Mouse (Mus musculus) spleen, adult 2 months (tissue): Measurements from ENCODE around the gene Nxn. TPM values are rescaled to one million over a fixed set of nuclear protein-coding genes. Genes with fewer than 3 reads are reported as not detected.

Experiments
- DNase-seq, 2 experiments: peaks; one replicate each; pipeline versions ENCODE4 v3.0.0 to v3.0.0-alpha.2; 2012 to 2021; ENCODE audit warnings: low spot score in 2 of 2, low read depth in 1 of 2
- H3K27ac ChIP-seq: fragments of 200-500 bp; 2 replicates; pipeline ENCODE4 v1.5.1; 2012; ENCODE audit warnings: low read length, inconsistent platforms; ENCODE audit not compliant: insufficient read depth
- H3K27me3 ChIP-seq: fragments of 200-500 bp; 2 replicates; pipeline ENCODE4 v1.6.1; 2012; ENCODE audit warnings: mild to moderate bottlenecking, moderate library complexity, low read length, inconsistent platforms; ENCODE audit not compliant: control insufficient read depth, insufficient read depth
- H3K36me3 ChIP-seq: fragments of 200-500 bp; 2 replicates; pipeline ENCODE4 v1.6.1; 2012; ENCODE audit warnings: mild to moderate bottlenecking, low read length, inconsistent platforms; ENCODE audit not compliant: control insufficient read depth, insufficient read depth
- H3K4me1 ChIP-seq: fragments of 200-500 bp; 2 replicates; pipeline ENCODE4 v1.6.1; 2011; ENCODE audit warnings: inconsistent platforms; ENCODE audit not compliant: control insufficient read depth, insufficient read depth, insufficient read length
- H3K4me3 ChIP-seq: fragments of 200-500 bp; 2 replicates; pipeline ENCODE4 v1.5.1; 2011; ENCODE audit warnings: mild to moderate bottlenecking, inconsistent platforms; ENCODE audit not compliant: insufficient read depth, insufficient read length; ENCODE audit errors: extremely low read depth
- CTCF ChIP-seq: fragments of 200-500 bp; IDR thresholded peaks from 2 replicates; pipeline ENCODE4 v1.5.1; 2011; ENCODE audit warnings: mild to moderate bottlenecking, inconsistent platforms; ENCODE audit not compliant: insufficient read depth, insufficient read length, insufficient replicate concordance; ENCODE audit errors: extremely low read depth
- POLR2A ChIP-seq: fragments of 200-500 bp; IDR thresholded peaks from 2 replicates; pipeline ENCODE4 v1.6.1; 2011; ENCODE audit warnings: low read depth, low read length, inconsistent platforms
- WGBS: fragments of 180-500 bp; shearing (Covaris S2); methylation state at CpG from one replicate; pipeline ENCODE4 v1.1.7; 2018; 5-methylcytosine and 5-hydroxymethylcytosine counted together
- polyA plus RNA-seq: library from polyadenylated mRNA; depleted of rRNA; stranded (reverse); fragments of >200 nt; gene quantifications from 2 replicates; pipeline ENCODE4 v1.2.3, GENCODE M21; 2012

Gene Nxn
- polyA plus RNA-seq, 1 experiment = 6.9 TPM

- 79% methylated on average over 7 of the region's 7 CpGs for WGBS
- Histone ChIP-seq H3K36me3 (no peaks in the 10 kb centered on the region), H3K27ac (no peak overlapping the region), H3K27me3 (no peaks in the 10 kb centered on the region), H3K4me3 (no peak overlapping the region), H3K4me1 (no peaks in the 10 kb centered on the region)
- no peak for TF ChIP-seq CTCF
- no peak for TF ChIP-seq POLR2A
- DNase-seq = no peak
These were observed 10.2 kb downstream of the Nxn start for GRCm38 (mm10) chr11:76388711-76389110.

- WGBS = 94% methylated on average over 1 of the region's 1 CpGs
- Histone ChIP-seq H3K27me3 (no peaks in the 10 kb centered on the region), H3K4me1 (no peaks in the 10 kb centered on the region), H3K4me3 (no peak overlapping the region), H3K27ac (no peak overlapping the region), H3K36me3 (no peaks in the 10 kb centered on the region)
- DNase-seq = no peak
- no peak for TF ChIP-seq POLR2A
- no peak for TF ChIP-seq CTCF
These were observed 11.8 kb downstream of the Nxn start for GRCm38 (mm10) chr11:76387097-76387496.

DNA sequence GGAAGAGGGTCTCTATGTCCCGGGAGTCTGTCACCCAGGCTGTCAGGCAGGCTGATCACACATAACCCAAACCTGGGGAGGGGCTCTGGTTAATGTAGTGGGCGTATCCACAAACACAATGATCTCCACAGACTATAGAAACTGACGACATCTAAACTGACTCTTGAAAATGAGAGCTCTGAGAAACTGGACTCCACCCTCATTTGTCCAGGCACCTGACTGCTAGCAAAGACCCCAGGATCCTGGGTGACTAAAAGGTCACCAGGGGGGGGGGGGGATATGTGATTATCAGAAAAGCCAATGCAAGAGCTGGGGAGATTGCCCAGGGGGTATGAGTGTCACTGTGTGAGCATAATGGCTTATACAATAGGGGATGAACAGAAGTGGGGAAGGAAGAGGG is 13.2 kb downstream of the Nxn start:
- H3K4me1 ChIP-seq = no peaks in the 10 kb centered on the region
- DNase-seq = no peak
- WGBS = 89% methylated on average over 3 of the region's 3 CpGs
- H3K27ac ChIP-seq = no peak overlapping the region
- TF ChIP-seq CTCF = no peak
- TF ChIP-seq POLR2A = no peak
- no peaks in the 10 kb centered on the region for H3K36me3 ChIP-seq
- no peaks in the 10 kb centered on the region for H3K27me3 ChIP-seq
- no peak overlapping the region for H3K4me3 ChIP-seq

GRCm38 (mm10) chr11:76385017-76385416 is 13.9 kb downstream of the Nxn start:
- Histone ChIP-seq H3K36me3 (no peaks in the 10 kb centered on the region), H3K4me3 (no peak overlapping the region), H3K27me3 (no peaks in the 10 kb centered on the region), H3K27ac (no peak overlapping the region), H3K4me1 (no peaks in the 10 kb centered on the region)
- DNase-seq = no peak
- TF ChIP-seq CTCF (no peak), POLR2A (no peak)
- 93% methylated on average over 4 of the region's 4 CpGs for WGBS

GRCm38 (mm10) chr11:76384307-76384706 is 14.6 kb downstream of the Nxn start:
- H3K36me3 ChIP-seq = no peaks in the 10 kb centered on the region
- no peaks in the 10 kb centered on the region for H3K27me3 ChIP-seq
- H3K4me3 ChIP-seq = no peak overlapping the region
- H3K27ac ChIP-seq = no peak overlapping the region
- H3K4me1 ChIP-seq = no peaks in the 10 kb centered on the region
- DNase-seq = no peak
- TF ChIP-seq POLR2A = no peak
- 90% methylated on average over 5 of the region's 5 CpGs for WGBS

DNA sequence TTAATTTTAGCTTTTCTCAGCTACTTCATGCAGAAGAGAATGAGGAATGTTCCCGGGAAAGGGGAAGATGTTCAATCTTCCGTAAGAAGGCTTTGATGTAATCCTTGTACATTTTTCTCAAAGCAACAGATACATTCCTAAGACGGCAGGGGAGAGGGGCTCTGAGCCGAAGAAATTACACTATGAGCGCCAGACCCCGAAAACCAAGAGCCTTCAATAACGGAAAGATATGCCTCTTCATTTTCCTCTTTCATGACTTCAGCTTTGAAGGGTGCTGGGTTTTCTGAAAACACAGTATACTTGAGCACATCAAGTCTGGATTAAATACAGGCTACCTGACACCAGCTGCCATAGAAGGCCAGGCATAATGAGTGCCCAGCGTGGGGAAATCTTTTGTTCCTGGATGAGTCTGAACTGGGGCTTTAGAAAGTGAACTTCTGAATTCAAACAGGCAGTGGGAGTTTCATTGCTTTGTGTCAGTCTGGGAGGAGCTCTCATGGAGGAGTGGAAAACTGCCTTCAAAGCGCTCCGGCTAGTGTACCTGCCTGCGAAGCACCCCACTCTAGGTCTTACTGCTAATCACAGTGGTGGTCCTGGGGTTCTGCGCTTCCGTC is 16.1 kb downstream of the Nxn start:
- WGBS = 95% methylated on average over 13 of the region's 13 CpGs
- TF ChIP-seq CTCF (no peak), POLR2A (no peak)

DNA sequence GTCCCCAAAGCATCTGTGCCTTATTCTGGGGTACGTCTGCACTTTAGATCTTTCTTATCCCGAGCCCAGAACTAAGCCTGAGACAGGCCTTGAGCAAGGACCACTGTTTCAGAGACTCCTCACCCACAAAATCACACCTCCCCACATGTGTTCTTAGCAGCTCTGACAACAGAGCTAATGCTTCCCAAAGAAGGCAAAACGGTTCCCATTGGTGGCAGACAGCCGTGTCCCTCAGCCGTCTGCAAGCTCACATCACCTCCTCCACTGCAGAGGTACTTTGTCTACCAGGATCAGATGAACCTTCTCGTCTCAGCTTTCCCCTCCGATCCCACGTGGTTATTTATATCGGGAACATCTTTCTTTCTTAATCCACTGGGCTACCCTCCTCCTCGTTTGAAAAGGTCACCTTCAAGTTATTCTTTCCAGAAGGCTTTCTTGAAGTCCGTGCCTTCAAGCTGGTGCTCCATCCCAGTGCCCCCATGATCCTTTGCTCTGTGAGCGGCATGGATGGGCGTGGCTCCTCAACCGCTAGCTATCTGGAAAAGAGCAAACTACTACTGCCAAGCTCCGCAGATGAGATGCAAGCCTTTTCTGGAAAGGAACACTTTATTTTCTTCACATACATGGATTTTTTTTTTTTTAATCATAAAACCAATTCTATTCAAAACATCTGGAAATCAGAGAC is 17.6 kb downstream of the Nxn start:
- Histone ChIP-seq H3K27ac (no peak overlapping the region), H3K4me3 (no peak overlapping the region), H3K36me3 (no peaks in the 10 kb centered on the region), H3K27me3 (no peaks in the 10 kb centered on the region), H3K4me1 (no peaks in the 10 kb centered on the region)
- TF ChIP-seq POLR2A = no peak
- no peak for TF ChIP-seq CTCF
- 93% methylated on average over 15 of the region's 15 CpGs for WGBS
- DNase-seq = no peak

More for the DNA sequence above, 16.1 kb downstream of the Nxn start:
- H3K4me1 ChIP-seq = no peaks in the 10 kb centered on the region
- H3K4me3 ChIP-seq = no peak overlapping the region
- no peaks in the 10 kb centered on the region for H3K27me3 ChIP-seq
- no peaks in the 10 kb centered on the region for H3K36me3 ChIP-seq
- DNase-seq = no peak
- no peak overlapping the region for H3K27ac ChIP-seq
